15 mouse cellular contexts compared by ENCODE assay signal in the genomic region with DNA sequence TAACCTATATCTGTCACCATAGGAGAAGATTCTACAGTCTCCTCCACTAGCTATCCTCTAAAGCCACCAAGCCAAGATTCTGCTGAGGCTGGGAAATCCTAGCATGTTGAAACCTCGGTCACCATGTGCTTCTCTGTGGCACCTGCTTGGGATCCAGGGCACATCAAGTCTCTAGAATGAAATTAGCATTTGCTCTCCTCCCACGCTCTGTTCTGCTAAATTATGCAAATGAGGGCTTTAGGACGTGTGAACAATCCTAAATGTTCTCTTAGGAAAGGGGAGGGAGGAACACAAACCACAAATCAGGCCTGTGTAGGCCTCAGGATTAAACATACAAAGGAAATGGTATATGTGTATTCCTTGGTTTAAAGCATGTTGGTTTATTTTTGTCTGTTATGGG. TPM values are rescaled to one million over a fixed set of nuclear protein-coding genes. Genes with fewer than 3 reads are reported as not detected.
DNase-seq lines count a peak whose midpoint lies in the region; ATAC-seq lines count a peak whose summit lies in the region.
"Had no signal": no experiment of that assay in that cellular context is flagged by ENCODE, and none has a peak within 500 bp of the region (broad histone marks: within the 10 kb centered on the region; RNA-seq: fewer than 3 reads in every experiment).

No protein-coding gene starts in this region.

- H3K27me3 ChIP-seq in hindbrain, embryonic 13.5 days: no peaks in the 10 kb centered on the region
- H3K27me3 ChIP-seq in neural tube, embryonic 12.5 days (replicated peaks): no peaks in the 10 kb centered on the region
- H3K27me3 ChIP-seq: stomach, embryonic 15.5 days had no signal

- H3K4me2 ChIP-seq in hindbrain, embryonic 13.5 days: no peak overlapping the region
- no peak overlapping the region for H3K4me2 ChIP-seq in neural tube, embryonic 12.5 days (replicated peaks)
- H3K4me2 ChIP-seq: stomach, embryonic 15.5 days had no signal

- DNase-seq in frontal cortex, adult 2 months (ENCODE audit: extremely low spot score in 1 of 2, low spot score in 1 of 2): peak; percentile 56 to 68
- no peak for DNase-seq in frontal cortex, postnatal 25 days (ENCODE audit: low spot score in 2 of 2)
- peak; percentile 61 for DNase-seq in left cerebral cortex, adult 11 months (ENCODE audit: low spot score)
- DNase-seq in heart, adult 18-20 months: no peak
- DNase-seq in heart, postnatal 14 days: no peak
- DNase-seq in lung, postnatal 10 days: no peak
- DNase-seq: B cell, adult 2 months; kidney, postnatal 10 days had no signal

- H3K9me3 ChIP-seq in hindbrain, embryonic 13.5 days: peaks cover 24% of the 10 kb centered on the region; the same call in 1 of the 2 replicates
- H3K9me3 ChIP-seq in neural tube, embryonic 12.5 days: no peaks in the 10 kb centered on the region; the same call in 1 of the 2 replicates
- H3K9me3 ChIP-seq: stomach, embryonic 15.5 days had no signal

- H3K4me1 ChIP-seq in hindbrain, embryonic 13.5 days (replicated peaks): peaks cover 4% of the 10 kb centered on the region; the same call in 1 of the 2 replicates
- H3K4me1 ChIP-seq in neural tube, embryonic 12.5 days: no peaks in the 10 kb centered on the region
- H3K4me1 ChIP-seq: stomach, embryonic 15.5 days had no signal

- H3K4me3 ChIP-seq in hindbrain, embryonic 13.5 days: no peak overlapping the region
- H3K4me3 ChIP-seq in neural tube, embryonic 12.5 days: no peak overlapping the region
- H3K4me3 ChIP-seq: stomach, embryonic 15.5 days had no signal

- no peak overlapping the region for H3K9ac ChIP-seq in hindbrain, embryonic 13.5 days
- no peak overlapping the region for H3K9ac ChIP-seq in neural tube, embryonic 12.5 days
- H3K9ac ChIP-seq: stomach, embryonic 15.5 days had no signal

- H3K36me3 ChIP-seq in hindbrain, embryonic 13.5 days: no peaks in the 10 kb centered on the region
- no peaks in the 10 kb centered on the region for H3K36me3 ChIP-seq in neural tube, embryonic 12.5 days
- H3K36me3 ChIP-seq: stomach, embryonic 15.5 days had no signal

- H3K27ac ChIP-seq in hindbrain, embryonic 13.5 days: no peak overlapping the region
- H3K27ac ChIP-seq in neural tube, embryonic 12.5 days: no peak overlapping the region
- H3K27ac ChIP-seq: stomach, embryonic 15.5 days had no signal

- peak; percentile 21; the same call in 1 of the 2 replicates for ATAC-seq in hindbrain, embryonic 13.5 days (ENCODE audit: low FRiP score)
- peak; percentile 80 for ATAC-seq in neural tube, embryonic 12.5 days (ENCODE audit: low FRiP score, low read depth)
- ATAC-seq: activated CD4-positive, CD25-positive, alpha-beta regulatory T cell, adult 4 months had no signal

- intact Hi-C loops in heart, postnatal 14 days (cut with DNase I): no loop called here

- 28% methylated on average over 3 of the region's 3 CpGs for WGBS in hindbrain, embryonic 13.5 days
- WGBS in neural tube, embryonic 12.5 days: 36% methylated on average over 3 of the region's 3 CpGs

RNA-seq across cellular contexts. Expression of gene Xcl1, which starts 52.9 kb away (rescaled TPM):
- polyA plus RNA-seq in frontal cortex, adult 2 months (2012; rRNA removed): not detected in 2 replicates
- not detected in 2 replicates for polyA plus RNA-seq in hindbrain, embryonic 13.5 days (2015; fragmentation: Nextera tagmentation; extraction: Ambion mirVana)
- polyA plus RNA-seq in neural tube, embryonic 12.5 days (2016; fragmentation: Nextera tagmentation; extraction: Ambion mirVana): not detected in 2 replicates
- under 1 TPM; 0.57 to 0.62 TPM for total RNA-seq in heart, adult 18-20 months (2021)
- total RNA-seq in heart, postnatal 14 days (2021): not detected
- total RNA-seq: granulocyte monocyte progenitor cell, adult 5-6 weeks; MEL had no signal
- polyA plus RNA-seq: limb, embryonic 14.5 days; stomach, embryonic 15.5 days had no signal

Comparison
In these comparisons a context has a peak if more than half of its experiments do, and no peak if none do; other contexts are left out.
1. DNase-seq: peak in frontal cortex, adult 2 months (2 of 2) and left cerebral cortex, adult 11 months (single experiment); none in frontal cortex, postnatal 25 days (0 of 2), heart, adult 18-20 months (0 of 2), heart, postnatal 14 days (0 of 2) and lung, postnatal 10 days (single experiment).